Mouse (Mus musculus) mouse embryonic stem cell (cell line): ENCODE results near the gene Slc39a8.

Source experiments
- in situ Hi-C, 2 experiments: fragments of 300-500 bp; cut with MboI; formaldehyde crosslinking; loops; 1 replicate in 1 of 2; 3 replicates in 1 of 2; pipeline ENCODE4 v1.14.3; 2019 to 2020; ENCODE audit warnings: low sequenced_read_pairs in 2 of 2, low pct_unique_long_range_greater_than_20kb in 1 of 2, mixed read lengths in 1 of 2; ENCODE audit not compliant: unreplicated experiment in 1 of 2

Slc39a8 gene

GRCm38 (mm10) chr3:135887856-135888155 lies 62.7 kb downstream of the Slc39a8 start:
- in situ Hi-C loops: no loop called here

GRCm38 (mm10) chr3:135889401-135889800 lies 64.3 kb downstream of the Slc39a8 start:
- in situ Hi-C loops: no loop called here

GRCm38 (mm10) chr3:135903366-135903765 lies 78.3 kb downstream of the Slc39a8 start:
- in situ Hi-C loops: no loop called here

GRCm38 (mm10) chr3:135904881-135905280 lies 79.8 kb downstream of the Slc39a8 start:
- in situ Hi-C loops: no loop called here

GRCm38 (mm10) chr3:135905729-135906128 lies 80.7 kb downstream of the Slc39a8 start:
- in situ Hi-C loops: no loop called here

- in situ Hi-C loops: no loop called here
Measured at GRCm38 (mm10) chr3:135907028-135907427, 81.9 kb downstream of the Slc39a8 start.

GRCm38 (mm10) chr3:135915941-135916340 lies 90.9 kb downstream of the Slc39a8 start:
- in situ Hi-C loops: no loop called here

- in situ Hi-C loops: no loop called here
Measured at GRCm38 (mm10) chr3:135918566-135919180, 93.6 kb downstream of the Slc39a8 start.

GRCm38 (mm10) chr3:135919305-135919704 lies 94.2 kb downstream of the Slc39a8 start:
- in situ Hi-C loops: no loop called here

- in situ Hi-C loops: no loop called here
Measured at GRCm38 (mm10) chr3:135926729-135927128, 101.7 kb downstream of the Slc39a8 start.

- in situ Hi-C loops: no loop called here
Measured at GRCm38 (mm10) chr3:135928184-135928583, 103.1 kb downstream of the Slc39a8 start.

- in situ Hi-C loops: no loop called here
Measured at GRCm38 (mm10) chr3:135937455-135937854, 112.4 kb downstream of the Slc39a8 start.
